Mouse (Mus musculus) brain, embryonic 14.5 days (tissue): ENCODE results near the gene Noxred1.

Experiments used
- CTCF ChIP-seq: fragments of 200-500 bp; IDR thresholded peaks from 2 replicates; pipeline ENCODE4 v1.5.1; 2012; ENCODE audit warnings: inconsistent platforms, mild to moderate bottlenecking, moderate library complexity, borderline replicate concordance; ENCODE audit not compliant: insufficient read depth, insufficient read length; ENCODE audit errors: extremely low read depth
- POLR2A ChIP-seq: fragments of 200-500 bp; IDR thresholded peaks from 2 replicates; pipeline ENCODE4 v1.6.1; 2012; ENCODE audit warnings: mild to moderate bottlenecking, inconsistent platforms, borderline replicate concordance; ENCODE audit not compliant: poor library complexity, insufficient read depth, insufficient read length, severe bottlenecking; ENCODE audit errors: extremely low read depth

GRCm38 (mm10) chr12:87266827-87267603 lies 28.5 kb upstream of the Noxred1 start:
- TF ChIP-seq CTCF (no peak), POLR2A (no peak)
